Mouse (Mus musculus) myocyte (in vitro differentiated cells): ENCODE results near the gene Pcnx3.

Source experiments
- E2F4 ChIP-seq: IDR thresholded peaks from one replicate; pipeline ENCODE4 v1.6.1; 2011; ENCODE audit warnings: mild to moderate bottlenecking, control low read depth, moderate library complexity; ENCODE audit not compliant: insufficient read depth
- POLR2A ChIP-seq: IDR thresholded peaks from one replicate; pipeline ENCODE4 v1.6.1; 2011; ENCODE audit warnings: low read depth, mild to moderate bottlenecking, control low read depth, moderate library complexity; ENCODE audit not compliant: insufficient read length
- POLR2AphosphoS2 ChIP-seq: IDR thresholded peaks from one replicate; pipeline ENCODE4 v1.6.1; 2011; ENCODE audit warnings: low read depth, control low read depth; ENCODE audit not compliant: insufficient read length
- SRF ChIP-seq: IDR thresholded peaks from one replicate; pipeline ENCODE4 v1.6.1; 2011; ENCODE audit warnings: low read depth; ENCODE audit not compliant: control insufficient read depth, insufficient read length
- TCF12 ChIP-seq: IDR thresholded peaks from one replicate; pipeline ENCODE4 v1.6.1; 2011; ENCODE audit warnings: mild to moderate bottlenecking, control low read depth; ENCODE audit not compliant: poor library complexity, insufficient read depth, severe bottlenecking

DNA sequence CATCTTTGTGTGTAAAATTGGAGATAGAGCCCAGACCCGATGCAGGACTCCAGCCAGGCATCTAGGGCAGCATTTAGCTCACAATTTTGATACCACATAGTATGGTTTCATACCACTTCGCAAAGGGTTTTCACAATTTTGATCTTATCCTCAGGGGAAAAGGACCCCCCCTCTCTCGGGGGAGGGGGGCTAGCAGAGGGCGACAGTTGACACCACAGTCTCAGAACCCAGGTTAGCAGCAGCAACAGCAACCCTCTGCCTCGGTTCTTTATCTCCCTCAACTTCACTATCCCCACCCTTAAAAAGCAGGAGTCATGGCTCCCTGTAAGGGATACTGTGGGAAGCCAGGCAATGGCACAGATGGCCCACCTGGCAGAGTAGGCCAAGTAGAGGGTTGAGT is 24.5 kb upstream of the Pcnx3 start:
- no peak for TF ChIP-seq POLR2A
- no peak for TF ChIP-seq TCF12
- TF ChIP-seq SRF, result no peak
- no peak for TF ChIP-seq POLR2AphosphoS2
- TF ChIP-seq E2F4, result no peak
